Mouse (Mus musculus) C2C12 (cell line): ENCODE measurements around the gene Ivns1abp.
"Not testable (repeated sequence)": the region's sequence is repeated elsewhere in the genome, so short reads cannot be mapped to it uniquely, and the experiment has no call there.

Experiments
- CTCF ChIP-seq: IDR thresholded peaks from one replicate; pipeline ENCODE4 v1.5.1; 2011; ENCODE audit not compliant: control insufficient read depth, insufficient read depth, insufficient read length
- MAX ChIP-seq: IDR thresholded peaks from one replicate; pipeline ENCODE4 v1.6.1; 2011; ENCODE audit warnings: mild to moderate bottlenecking, control low read depth
- MYOD1 ChIP-seq: IDR thresholded peaks from one replicate; pipeline ENCODE4 v1.6.1; 2011; ENCODE audit warnings: low read depth; ENCODE audit not compliant: control insufficient read depth, insufficient read length
- USF1 ChIP-seq: IDR thresholded peaks from one replicate; pipeline ENCODE4 v1.6.1; 2011; ENCODE audit warnings: low read depth, mild to moderate bottlenecking, control low read depth, moderate library complexity

DNA sequence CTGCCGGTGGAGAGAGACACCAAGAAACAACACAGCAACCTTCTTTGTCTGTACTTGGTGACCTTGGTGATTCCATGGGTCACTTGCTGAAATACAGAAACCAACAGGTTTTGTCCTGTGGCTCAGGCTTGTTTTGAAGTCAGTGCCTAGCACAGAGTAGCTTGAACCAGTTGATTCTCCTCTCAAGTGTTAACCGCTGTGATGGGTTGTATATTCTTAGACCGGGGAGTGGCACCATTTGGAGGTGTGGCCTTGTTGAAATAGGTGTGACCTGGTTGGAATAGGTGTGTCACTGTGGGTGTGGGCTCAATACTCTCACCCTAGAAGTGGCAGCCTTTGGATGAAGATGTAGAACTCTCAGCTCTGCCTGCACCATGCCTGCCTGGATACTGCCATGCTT is 39.3 kb upstream of the Ivns1abp start:
- TF ChIP-seq CTCF, MAX, USF1, MYOD1: not testable (repeated sequence)
